Mouse (Mus musculus) stomach, postnatal 0 days (tissue): ENCODE data around the gene Mical1. TPM values are rescaled to one million over a fixed set of nuclear protein-coding genes. Genes with fewer than 3 reads are reported as not detected.
A peak's percentile ranks its signal among the peaks of the same experiment; 100 is the strongest.

Experiments used
- ATAC-seq: fragments of 200-750 bp; cut with Nextera tagmentation; 2 replicates; pipeline ENCODE4 v1.8.0; 2017; ENCODE audit not compliant: low FRiP score, low TSS enrichment
- DNase-seq: peaks from one replicate; pipeline ENCODE4 v3.0.0-alpha.2; 2016; ENCODE audit warnings: low spot score
- H3K27ac ChIP-seq: fragments of 300-500 bp; sonication (generic); replicated peaks from 2 replicates; pipeline ENCODE4 v1.5.1; 2014; ENCODE audit warnings: mild to moderate bottlenecking, control low read depth
- H3K27me3 ChIP-seq: fragments of 300-500 bp; sonication (generic); 2 replicates; pipeline ENCODE4 v1.6.1; 2014; ENCODE audit warnings: low read length; ENCODE audit not compliant: control insufficient read depth, insufficient read depth
- H3K36me3 ChIP-seq: fragments of 300-500 bp; sonication (generic); 2 replicates; pipeline ENCODE4 v1.6.1; 2014; ENCODE audit warnings: low read length, mixed read lengths; ENCODE audit not compliant: control insufficient read depth, insufficient read depth
- H3K4me1 ChIP-seq: fragments of 300-500 bp; sonication (generic); replicated peaks from 2 replicates; pipeline ENCODE4 v1.6.1; 2014; ENCODE audit warnings: antibody characterized with exemption; ENCODE audit not compliant: control insufficient read depth, insufficient read depth
- H3K4me2 ChIP-seq: fragments of 300-500 bp; sonication (generic); replicated peaks from 2 replicates; pipeline ENCODE4 v1.6.1; 2014; ENCODE audit warnings: low read depth, mild to moderate bottlenecking, control low read depth, moderate library complexity
- H3K4me3 ChIP-seq: fragments of 300-500 bp; sonication (generic); 2 replicates; pipeline ENCODE4 v1.5.1; 2014; ENCODE audit warnings: low read depth, low read length, control low read depth
- H3K9ac ChIP-seq: fragments of 300-500 bp; sonication (generic); 2 replicates; pipeline ENCODE4 v1.6.1; 2014; ENCODE audit warnings: mild to moderate bottlenecking, low read length, control low read depth, mixed read lengths
- H3K9me3 ChIP-seq: fragments of 300-500 bp; sonication (generic); 2 replicates; pipeline ENCODE4 v1.6.1; 2016; ENCODE audit warnings: low read length; ENCODE audit not compliant: control insufficient read depth
- CTCF ChIP-seq: IDR thresholded peaks from 2 replicates; pipeline ENCODE4 v1.5.1; 2016; ENCODE audit warnings: antibody characterized with exemption, low read depth, mild to moderate bottlenecking, moderate library complexity
- EP300 ChIP-seq: optimal IDR thresholded peaks from 2 replicates; pipeline ENCODE3; 2016; ENCODE audit warnings: antibody characterized with exemption
- WGBS: fragments of 180-500 bp; shearing (Covaris S2); extraction: QIAGEN DNeasy Blood & Tissue Kit; methylation state at CpG from one replicate; pipeline ENCODE4 v1.1.7; 2014; 5-methylcytosine and 5-hydroxymethylcytosine counted together
- polyA plus RNA-seq: library from polyadenylated mRNA; unstranded; fragments of >200 nt; fragmentation: Nextera tagmentation; extraction: Ambion mirVana; gene quantifications from 2 replicates; pipeline ENCODE4 v1.2.1, GENCODE M21; 2015

The Mical1 gene
- polyA plus RNA-seq, 1 experiment from 2014 or later: 23.0 TPM

GRCm38 (mm10) chr10:41461057-41461722, 14.9 kb upstream of the Mical1 start:
- H3K36me3 ChIP-seq: peaks cover 4% of the 10 kb centered on the region; the same call in 1 of the 2 replicates
- 86% methylated on average over 3 of the region's 3 CpGs for WGBS

GRCm38 (mm10) chr10:41464401-41464955, 11.6 kb upstream of the Mical1 start:
- Histone ChIP-seq H3K4me1 (no peaks in the 10 kb centered on the region), H3K9me3 (no peaks in the 10 kb centered on the region), H3K4me2 (no peak overlapping the region), H3K27ac (no peak overlapping the region), H3K27me3 (no peaks in the 10 kb centered on the region), H3K9ac (no peak overlapping the region), H3K36me3 (peaks cover 4% of the 10 kb centered on the region; the same call in 1 of the 2 replicates), H3K4me3 (no peak overlapping the region)
- 65% methylated on average over 15 of the region's 15 CpGs for WGBS
- TF ChIP-seq EP300 (no peak), CTCF (no peak)
- DNase-seq: no peak
- no peak for ATAC-seq

More at GRCm38 (mm10) chr10:41461057-41461722, 14.9 kb upstream of the Mical1 start:
- Histone ChIP-seq H3K9ac (no peak overlapping the region), H3K9me3 (no peaks in the 10 kb centered on the region), H3K27me3 (no peaks in the 10 kb centered on the region), H3K27ac (no peak overlapping the region), H3K4me3 (no peak overlapping the region), H3K4me2 (no peak overlapping the region), H3K4me1 (no peaks in the 10 kb centered on the region)
- no peak for DNase-seq
- TF ChIP-seq EP300 (no peak), CTCF (no peak)
- ATAC-seq: no peak

- Histone ChIP-seq H3K27ac (no peak overlapping the region), H3K9me3 (no peaks in the 10 kb centered on the region), H3K36me3 (peaks cover 4% of the 10 kb centered on the region; the same call in 1 of the 2 replicates), H3K9ac (no peak overlapping the region), H3K27me3 (no peaks in the 10 kb centered on the region), H3K4me1 (no peaks in the 10 kb centered on the region), H3K4me3 (no peak overlapping the region), H3K4me2 (no peak overlapping the region)
- no peak for DNase-seq
- TF ChIP-seq CTCF (no peak), EP300 (no peak)
- no peak for ATAC-seq
- WGBS: 61% methylated on average over 6 of the region's 6 CpGs
These were observed 8.8 kb upstream of the Mical1 start for GRCm38 (mm10) chr10:41467325-41467724.

GRCm38 (mm10) chr10:41470693-41471092, 5.4 kb upstream of the Mical1 start:
- DNase-seq (no peak), ATAC-seq (no peak)
- Histone ChIP-seq H3K9me3 (no peaks in the 10 kb centered on the region), H3K4me2 (no peak overlapping the region), H3K4me3 (no peak overlapping the region), H3K36me3 (no peaks in the 10 kb centered on the region), H3K27ac (no peak overlapping the region), H3K27me3 (no peaks in the 10 kb centered on the region), H3K4me1 (0 out of 2 replicates have a peak, but pooled peaks cover 3% of the 10 kb centered on the region), H3K9ac (no peak overlapping the region)
- 86% methylated on average over 3 of the region's 3 CpGs for WGBS
- TF ChIP-seq EP300: no peak
- no peak for TF ChIP-seq CTCF

GRCm38 (mm10) chr10:41472534-41472933, 3.6 kb upstream of the Mical1 start:
- Histone ChIP-seq H3K4me2 (no peak overlapping the region), H3K4me3 (no peak overlapping the region), H3K27me3 (no peaks in the 10 kb centered on the region), H3K9ac (no peak overlapping the region), H3K9me3 (no peaks in the 10 kb centered on the region), H3K27ac (no peak overlapping the region), H3K36me3 (no peaks in the 10 kb centered on the region), H3K4me1 (0 out of 2 replicates have a peak, but pooled peaks cover 3% of the 10 kb centered on the region)
- no peak for DNase-seq
- no peak for ATAC-seq
- TF ChIP-seq CTCF (no peak), EP300 (no peak)

- Histone ChIP-seq H3K36me3 (no peaks in the 10 kb centered on the region), H3K27me3 (no peaks in the 10 kb centered on the region), H3K9me3 (no peaks in the 10 kb centered on the region), H3K27ac (0 out of 2 replicates have a peak overlapping the region, but pooled peaks have one; percentile 24), H3K9ac (no peak overlapping the region), H3K4me3 (no peak overlapping the region), H3K4me2 (no peak overlapping the region), H3K4me1 (0 out of 2 replicates have a peak, but pooled peaks cover 3% of the 10 kb centered on the region)
- DNase-seq (no peak), ATAC-seq (no peak)
- TF ChIP-seq EP300 (no peak), CTCF (no peak)
- 76% methylated on average over 5 of the region's 5 CpGs for WGBS
These were observed 3.1 kb upstream of the Mical1 start for GRCm38 (mm10) chr10:41472962-41473481.
